Mouse (Mus musculus): ENCODE results near the gene Hist1h2ab.

DNA sequence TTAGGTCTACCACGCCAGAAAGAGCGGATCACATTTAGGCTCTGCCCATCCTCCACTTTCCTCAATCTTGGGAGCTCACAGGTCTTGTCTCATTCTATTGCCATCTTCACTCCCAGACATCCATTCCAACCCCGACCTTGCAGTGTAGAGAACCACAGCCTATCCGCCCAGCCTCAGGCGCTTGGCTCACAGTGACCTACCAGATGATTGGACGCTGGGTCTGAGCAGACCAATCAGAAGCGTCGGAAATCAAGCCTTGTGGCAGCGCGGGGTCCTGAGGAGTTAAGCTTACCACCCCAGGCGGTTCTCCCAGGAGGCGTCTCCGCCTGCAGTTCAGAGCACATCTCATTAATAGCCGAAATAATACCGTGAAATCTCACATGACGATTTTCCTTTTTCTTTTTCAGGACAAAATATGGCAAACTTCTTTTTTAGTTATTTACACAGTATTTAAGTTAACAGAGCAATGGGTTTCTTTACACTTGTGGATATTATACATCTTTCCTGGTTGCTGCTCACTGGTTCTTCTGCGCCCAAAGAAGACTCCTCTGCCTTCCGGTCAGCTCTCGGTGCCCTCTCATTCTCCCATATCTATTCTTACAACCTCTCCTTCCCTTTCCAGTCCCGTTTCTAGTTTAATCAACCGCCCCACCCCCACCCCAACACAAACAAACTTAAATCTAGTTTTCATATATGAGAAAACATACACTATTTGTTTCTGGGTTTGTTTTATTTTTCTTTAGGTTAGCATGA is 21.8 kb downstream of the Hist1h2ab start:
- TF ChIP-seq POLR2A (IDR thresholded peaks at IDR 0.05; ENCODE audit: low read depth, low read length): no peak
- no peak for TF ChIP-seq CTCF (IDR thresholded peaks at IDR 0.05; ENCODE audit: extremely low read depth, insufficient read depth, insufficient read length, insufficient replicate concordance)
